Mouse (Mus musculus) adrenal gland, adult 18-20 months (tissue): ENCODE measurements around the gene Lyl1. TPM values are rescaled to one million over a fixed set of nuclear protein-coding genes. Genes with fewer than 3 reads are reported as not detected.

Source experiments
- DNase-seq, 2 experiments: peaks; one replicate each; pipeline ENCODE4 v3.0.0; 2021 to 2022; ENCODE audit warnings: low spot score in 2 of 2
- long read RNA-seq, 2 experiments: library from polyadenylated mRNA; stranded (forward); transcript quantifications; one replicate each; pipeline ENCODE4 v2.0.0; 2021
- total RNA-seq, 2 experiments: library from RNA; stranded (reverse); gene quantifications; 1 replicate in 1 of 2; 2 replicates in 1 of 2; pipeline ENCODE4 v1.2.3; 2021

Gene Lyl1
- total RNA-seq, result 1 to 10 TPM; 2.7 to 2.8 TPM
- long read RNA-seq, experiment 1, partial matches to known transcripts, result 0 of 1 reads
- long read RNA-seq, experiment 1, other reads (novel, unspliced or antisense), result 1 of 1 reads
- long read RNA-seq, experiment 2, partial matches to known transcripts, result 0 of 1 reads
- long read RNA-seq, experiment 2, other reads (novel, unspliced or antisense), result 1 of 1 reads

DNA sequence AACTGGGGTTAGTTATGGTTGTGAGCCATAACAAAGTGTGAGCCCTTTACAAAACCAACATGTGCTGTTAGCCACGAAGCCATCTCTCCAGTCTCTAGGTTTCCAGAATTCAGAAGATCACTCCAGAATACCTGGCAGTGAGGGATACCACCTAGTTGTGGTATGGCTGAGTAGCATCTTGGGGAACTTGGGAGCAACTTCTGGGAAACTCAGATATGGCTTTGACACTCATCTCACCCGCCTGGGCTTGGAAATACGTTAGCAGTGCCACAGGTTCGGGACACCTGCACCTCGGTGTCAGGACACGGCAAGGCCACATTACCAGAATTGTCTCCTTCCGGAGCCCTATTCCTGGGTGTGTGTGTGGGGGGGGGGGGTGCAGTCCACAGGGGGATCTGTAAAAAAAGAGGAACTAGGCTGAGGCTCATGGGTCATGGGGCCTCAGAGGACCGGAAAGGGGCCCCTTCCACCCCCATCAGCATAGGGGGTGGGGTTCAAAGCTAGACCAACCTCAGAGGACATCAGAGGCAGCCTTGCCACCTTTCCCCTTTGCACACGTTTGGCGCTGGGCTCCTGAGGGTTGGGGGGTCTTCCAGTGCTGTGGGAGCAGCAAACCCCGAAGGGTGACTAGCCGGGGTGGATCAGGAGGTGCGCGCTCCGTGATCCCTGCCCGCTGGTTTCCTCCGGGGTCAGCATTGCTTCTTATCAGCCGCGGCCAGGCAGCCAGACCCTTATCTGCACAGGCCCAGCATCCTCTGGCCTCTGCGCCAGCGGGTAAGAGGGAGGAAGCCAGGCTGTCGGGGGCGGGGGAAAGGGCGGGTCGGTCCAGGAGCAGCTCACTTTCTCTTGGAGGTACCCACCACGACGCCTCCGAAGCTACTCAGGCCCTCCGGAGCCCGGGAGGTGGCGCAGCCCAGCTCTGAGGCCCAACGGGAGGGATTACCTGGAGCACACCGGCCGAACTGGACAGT lies at the start of gene Lyl1:
TSS of gene Lyl1 (plus strand) at position 517 of the 971 bp plus-strand sequence.
- DNase-seq, result peak in 1 of 2 experiments; percentile 34

DNA sequence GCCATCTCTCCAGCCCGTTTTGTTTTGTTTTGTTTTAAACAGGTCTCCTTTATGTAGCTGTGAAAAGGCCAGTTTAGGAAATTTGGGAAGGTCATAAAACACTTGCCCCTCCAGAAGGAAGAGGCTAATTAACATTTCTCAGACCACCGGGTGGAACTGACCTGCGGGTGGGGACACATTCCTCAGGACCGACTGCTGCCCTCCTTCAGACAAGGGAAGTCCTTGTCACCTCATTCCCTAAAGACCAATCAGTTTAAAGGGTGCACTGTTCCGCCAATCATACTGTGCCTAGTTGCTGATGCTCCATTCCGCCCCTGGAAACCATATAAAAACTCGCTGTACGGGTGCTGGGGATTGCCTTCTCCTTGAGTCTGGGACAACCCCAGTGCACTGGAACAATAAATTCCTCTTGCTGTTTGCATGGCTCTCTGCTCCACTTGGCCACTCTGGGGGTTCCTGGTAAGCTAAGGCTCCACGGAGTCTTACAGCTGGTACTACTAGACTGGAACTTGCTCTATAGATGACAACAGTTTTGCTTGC lies 48.1 kb upstream of the Lyl1 start:
- no peak for DNase-seq

DNA sequence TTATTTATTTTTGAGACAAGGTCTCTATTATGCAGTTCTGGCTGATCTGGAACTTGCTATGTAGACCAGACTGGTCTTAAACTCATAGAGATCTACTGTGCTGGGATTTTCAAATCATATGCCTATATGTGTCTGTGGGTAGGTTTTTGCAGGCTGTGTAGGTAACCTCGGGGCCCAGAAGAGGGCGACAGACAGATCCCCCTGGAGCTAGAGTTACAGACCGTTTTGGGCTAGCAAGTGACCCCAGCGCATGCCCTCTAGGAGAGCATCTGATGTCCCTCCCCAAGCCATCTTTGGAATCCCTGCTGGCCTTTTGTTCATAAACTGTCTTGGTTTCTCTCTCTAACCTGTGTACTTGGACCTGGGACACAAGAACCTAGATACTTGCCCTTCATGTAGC lies 46.7 kb upstream of the Lyl1 start:
- DNase-seq, result no peak

DNA sequence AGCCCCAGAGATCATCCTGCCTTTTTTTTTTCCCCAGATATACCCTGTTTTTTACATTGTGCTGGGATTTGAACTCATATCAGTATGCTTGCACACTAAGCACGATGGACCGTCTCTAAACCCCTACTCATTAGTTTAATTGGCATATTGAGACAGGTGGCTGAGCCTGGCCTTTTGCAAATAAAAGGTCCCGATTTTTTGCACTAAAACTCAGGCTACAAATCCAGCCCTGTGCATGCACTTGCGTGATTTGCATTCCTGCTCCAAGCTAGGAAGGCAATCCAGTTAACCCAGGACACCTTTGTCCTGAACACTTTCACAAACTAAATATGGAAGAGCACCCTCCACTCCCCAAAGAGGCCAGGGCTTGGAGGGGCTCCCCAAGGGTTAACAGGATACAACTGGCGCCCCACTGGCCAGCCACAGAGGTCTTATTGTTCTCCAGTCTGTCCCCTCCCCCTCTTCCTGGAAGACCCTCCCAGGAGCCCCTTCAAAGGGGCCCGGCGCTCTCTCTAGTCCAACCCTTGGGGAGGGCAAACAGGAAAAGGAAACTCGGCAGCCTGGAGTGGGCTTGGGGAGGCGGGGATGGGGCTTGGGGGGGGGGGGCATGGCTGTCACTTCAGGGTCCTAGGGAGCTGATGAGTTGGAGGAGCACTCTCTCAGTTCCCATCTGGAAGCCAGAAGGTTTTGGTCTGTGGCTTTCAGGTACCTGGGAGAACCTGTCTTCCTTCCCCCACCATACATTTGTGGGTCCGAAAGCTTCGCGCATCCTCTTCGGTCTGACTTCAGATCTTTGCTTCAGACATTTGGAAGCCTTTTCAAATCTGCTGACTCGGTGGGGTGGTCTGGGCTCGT lies 45.7 kb upstream of the Lyl1 start:
- DNase-seq, result no peak

DNA sequence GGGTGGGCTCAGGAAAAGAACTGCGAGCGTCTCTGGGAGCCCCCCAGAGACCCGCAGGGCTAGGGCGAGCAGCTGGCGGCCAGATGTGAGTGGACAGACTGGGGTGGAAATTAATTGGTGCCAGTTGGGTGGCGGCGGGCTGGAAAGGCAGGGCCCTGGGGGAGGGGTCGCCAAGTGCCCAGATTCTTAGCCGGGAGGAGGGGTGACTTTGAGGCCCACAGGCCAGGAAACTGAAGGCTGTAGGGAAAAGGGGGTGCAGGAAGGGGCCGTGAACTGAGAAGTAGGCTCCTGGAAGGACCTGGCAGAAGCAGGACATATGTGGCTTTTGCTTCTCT lies 45.1 kb upstream of the Lyl1 start:
- no peak for DNase-seq

DNA sequence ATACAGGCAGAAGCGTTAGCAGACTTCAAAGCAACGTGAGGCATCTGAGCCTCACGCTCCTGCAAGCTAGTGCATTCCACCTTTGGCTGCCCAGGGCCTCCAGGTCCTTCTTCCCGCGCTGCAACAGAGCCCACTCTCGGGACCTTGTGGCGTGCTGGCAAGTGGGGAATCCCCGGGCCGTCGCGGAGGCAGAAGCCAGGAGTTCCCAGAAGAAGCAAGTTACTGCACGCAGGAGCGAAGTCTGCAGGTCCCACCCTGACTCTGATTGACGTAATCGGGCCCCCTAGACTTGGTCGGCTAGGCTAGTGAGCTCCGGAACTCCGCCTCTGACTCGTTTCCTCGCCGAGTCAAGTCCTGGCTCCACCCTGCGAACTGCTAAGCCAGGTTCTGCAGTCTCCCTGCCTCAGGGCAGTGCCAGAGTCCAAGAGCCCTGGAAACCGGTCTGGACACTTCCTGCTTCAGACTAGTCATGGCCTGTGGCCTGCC lies 44.6 kb upstream of the Lyl1 start:
- DNase-seq, result peak; percentile 43 to 48

DNA sequence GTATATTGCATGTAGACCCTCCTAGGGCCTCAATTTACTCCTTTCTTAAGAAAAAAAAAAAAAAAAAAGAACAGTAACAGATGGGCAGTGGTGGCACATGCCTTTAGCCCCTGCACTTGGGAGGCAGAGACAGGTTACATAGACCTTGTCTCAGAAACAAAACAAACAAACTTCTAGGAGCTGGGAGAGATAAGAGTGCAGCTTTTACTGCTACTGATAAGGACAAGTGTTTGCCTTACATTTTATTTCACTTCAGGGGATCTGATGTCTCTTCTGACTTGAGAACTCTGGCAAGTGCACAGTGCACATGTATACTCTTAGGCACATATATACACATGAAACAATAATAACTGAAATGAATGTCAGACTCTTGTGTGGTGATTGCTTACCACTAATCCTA lies 44.1 kb upstream of the Lyl1 start:
- no peak for DNase-seq

DNA sequence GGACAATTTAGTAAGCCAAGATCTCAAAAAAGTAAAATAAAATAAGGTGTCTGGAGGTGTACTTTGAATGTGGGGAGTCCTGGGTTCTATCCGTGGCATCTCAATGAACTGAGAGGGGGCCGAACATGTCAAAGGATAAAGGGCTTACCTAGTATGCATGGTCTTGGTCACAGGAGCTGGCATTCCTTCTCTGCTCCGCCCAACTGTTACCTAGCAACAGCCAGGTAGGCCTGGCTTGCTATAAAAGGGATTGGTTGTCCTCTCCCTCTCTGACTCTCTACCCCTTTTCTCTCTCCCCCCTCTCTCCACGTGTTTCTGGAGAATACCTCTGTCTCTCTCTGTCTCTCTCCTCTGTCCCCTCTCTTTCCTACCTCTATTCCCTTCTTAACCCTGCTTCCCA lies 43.6 kb upstream of the Lyl1 start:
- no peak for DNase-seq

DNA sequence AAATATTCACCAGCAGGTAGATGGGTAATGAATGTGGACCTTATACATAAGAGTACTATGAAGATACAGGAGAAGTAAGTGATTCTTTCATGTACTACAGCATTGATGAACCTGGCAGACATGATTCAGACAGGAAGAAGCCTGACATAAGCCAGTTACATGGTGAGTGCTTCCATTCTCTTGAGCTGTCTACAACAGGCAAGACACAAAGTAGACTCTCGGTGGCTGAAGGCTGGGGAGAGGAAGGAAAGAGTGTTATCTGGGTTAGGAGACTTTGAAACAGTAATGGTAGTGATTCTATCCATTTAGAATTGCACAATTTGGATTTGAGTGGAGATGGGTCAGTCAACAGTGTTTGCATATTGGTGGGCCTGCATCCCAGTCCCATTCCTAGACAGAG lies 42.3 kb upstream of the Lyl1 start:
- no peak for DNase-seq

DNA sequence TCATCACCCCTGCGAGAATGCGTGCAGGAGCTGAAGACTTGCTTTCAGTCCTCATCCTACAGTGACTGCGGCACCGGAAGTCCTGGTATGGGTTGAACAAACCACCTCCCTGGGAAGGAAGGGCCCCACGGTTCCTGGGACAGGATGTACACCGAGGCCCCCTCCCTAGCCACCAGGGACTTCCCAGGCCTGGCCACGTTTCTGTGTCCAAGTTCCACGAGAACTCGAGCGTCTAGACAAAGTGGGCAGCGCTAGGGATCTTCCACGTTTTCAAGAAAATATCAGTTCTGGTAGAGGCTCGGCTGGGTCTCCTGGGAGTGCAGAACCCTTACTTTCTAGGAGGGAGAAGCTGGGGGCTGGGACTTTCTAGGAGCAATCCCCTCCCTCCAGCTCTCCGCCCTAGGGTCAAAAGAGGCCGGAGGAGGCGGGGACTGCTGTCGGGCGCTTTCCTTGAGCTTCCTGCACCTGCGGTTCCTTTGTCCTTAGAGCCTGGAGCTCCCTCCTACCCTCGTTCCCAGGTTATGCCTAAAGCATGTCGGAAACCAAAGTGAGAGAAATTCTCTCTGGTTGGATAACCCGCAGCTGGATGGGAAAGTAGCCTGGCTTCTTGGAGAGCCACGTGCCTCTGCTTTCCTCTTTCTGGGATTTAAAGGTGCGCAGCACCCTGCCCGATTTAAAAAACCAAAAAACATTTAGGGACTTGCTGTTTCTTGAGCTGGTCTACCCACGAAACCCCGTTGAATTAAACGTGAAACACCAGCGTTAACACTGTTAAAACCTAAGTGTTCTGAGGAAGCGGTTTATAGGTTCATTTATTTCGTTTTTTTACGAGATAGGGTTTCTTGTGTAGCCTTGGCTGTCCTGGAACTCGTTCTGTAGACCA lies 41.1 kb upstream of the Lyl1 start:
- DNase-seq, result peak; percentile 32 to 52

DNA sequence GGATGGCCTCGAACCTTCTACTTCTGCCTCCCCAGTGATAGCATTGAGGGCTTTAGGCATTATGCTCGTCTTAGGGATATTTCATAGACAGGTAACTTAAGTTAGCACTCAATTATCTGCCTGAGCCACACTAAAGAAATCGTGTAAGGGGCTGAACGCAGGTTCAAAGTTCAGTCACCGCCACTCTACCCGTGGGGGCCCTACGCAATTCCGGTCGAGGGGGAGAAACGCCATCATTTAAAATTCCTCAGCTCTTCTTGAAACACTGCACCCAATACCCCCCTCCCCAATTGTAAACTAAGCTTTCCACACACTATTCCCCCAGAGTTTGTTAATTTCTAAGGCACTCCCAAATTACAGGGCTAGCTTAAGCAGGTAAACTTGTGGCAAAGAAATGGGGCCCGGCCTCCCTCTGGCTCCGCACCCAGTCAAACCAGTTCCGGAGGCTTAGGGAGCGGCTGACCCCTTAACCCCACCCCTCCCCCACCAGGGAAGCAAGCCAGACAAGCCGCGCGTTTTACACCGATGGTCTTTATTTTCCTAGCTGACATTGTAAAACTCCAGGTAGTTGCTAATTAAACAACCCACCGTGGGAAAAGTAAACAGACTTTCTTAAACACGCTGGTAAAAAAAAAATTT lies 40.3 kb upstream of the Lyl1 start:
- peak in 1 of 2 experiments; percentile 55 for DNase-seq

DNA sequence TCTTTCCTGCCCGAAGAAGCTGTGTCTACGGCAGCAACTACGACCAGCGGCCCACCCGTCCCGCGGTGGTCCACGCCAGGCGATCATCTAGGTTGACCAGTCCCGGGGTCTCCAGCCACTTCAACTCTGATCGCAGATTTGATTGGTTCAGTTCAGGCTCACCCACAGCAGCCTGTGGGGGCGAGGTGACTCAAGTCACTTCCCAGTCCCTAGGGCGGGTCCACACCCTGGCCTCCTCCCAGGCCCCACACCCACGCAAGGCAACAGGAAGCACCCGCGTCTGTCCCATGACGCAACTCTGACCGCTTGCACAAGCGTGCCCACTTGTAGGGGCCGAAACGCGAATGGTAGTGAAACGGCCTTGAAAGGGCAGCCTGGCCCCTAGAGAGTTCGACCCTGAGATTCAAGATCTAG lies 39.8 kb upstream of the Lyl1 start:
- peak; percentile 89 for DNase-seq

DNA sequence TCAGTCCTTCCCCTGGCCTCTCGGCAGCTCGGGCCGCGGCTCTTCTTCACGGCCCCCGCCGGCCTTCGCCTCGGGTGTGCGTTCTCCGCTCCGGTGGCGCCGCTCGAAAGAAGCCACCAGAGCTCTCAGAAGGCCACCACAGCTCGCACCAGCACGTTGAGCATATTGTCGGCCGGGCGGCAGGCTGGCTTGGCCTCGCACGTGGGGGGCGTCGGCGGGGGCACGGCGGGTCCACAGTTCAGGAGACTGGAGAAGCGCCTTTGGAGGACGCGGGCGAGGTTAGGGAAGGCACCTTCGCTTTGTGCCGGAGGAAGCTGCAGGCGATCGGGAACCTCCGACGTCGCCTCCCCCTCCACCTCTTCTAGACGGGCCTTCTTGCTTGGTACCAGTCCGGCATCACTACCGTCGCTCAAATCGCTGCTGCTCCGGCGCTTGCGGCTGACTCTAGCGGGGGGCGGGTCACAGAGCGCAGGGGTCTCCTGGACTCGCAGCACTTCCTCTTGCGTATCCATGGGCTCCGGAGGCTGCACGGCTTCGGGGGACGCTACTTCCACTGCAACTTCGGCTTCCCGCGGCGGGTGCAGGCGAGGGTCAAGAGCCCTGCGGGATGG lies 39.2 kb upstream of the Lyl1 start:
- DNase-seq, result peak; percentile 58

DNA sequence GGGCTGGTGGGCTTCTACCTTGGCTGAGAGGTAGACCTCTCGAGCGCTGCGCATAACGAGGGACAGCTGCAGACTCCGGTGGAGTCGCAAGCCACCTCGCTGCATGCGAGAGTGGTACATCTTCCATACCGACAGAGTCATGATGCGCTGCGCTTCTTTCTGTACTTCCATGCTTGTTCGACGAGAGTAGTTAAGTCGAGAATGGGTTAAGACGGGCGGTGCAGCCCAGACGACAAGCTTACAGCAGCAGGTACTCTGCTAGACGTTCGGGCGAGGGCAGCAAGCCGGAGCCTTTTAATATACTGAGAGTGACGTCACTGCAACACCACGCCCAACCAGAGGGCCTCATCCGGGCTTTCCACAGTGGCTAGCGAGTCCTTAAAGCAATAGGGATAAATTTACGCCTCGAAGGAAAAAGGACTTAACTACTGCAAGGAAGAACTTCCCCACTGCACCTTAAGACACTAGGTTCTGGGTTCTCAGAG lies 38.6 kb upstream of the Lyl1 start, which contains the start of gene Ier2:
TSS of gene Ier2 (minus strand) at position 272 of the 485 bp plus-strand sequence.
- peak; percentile 94 to 98 for DNase-seq

DNA sequence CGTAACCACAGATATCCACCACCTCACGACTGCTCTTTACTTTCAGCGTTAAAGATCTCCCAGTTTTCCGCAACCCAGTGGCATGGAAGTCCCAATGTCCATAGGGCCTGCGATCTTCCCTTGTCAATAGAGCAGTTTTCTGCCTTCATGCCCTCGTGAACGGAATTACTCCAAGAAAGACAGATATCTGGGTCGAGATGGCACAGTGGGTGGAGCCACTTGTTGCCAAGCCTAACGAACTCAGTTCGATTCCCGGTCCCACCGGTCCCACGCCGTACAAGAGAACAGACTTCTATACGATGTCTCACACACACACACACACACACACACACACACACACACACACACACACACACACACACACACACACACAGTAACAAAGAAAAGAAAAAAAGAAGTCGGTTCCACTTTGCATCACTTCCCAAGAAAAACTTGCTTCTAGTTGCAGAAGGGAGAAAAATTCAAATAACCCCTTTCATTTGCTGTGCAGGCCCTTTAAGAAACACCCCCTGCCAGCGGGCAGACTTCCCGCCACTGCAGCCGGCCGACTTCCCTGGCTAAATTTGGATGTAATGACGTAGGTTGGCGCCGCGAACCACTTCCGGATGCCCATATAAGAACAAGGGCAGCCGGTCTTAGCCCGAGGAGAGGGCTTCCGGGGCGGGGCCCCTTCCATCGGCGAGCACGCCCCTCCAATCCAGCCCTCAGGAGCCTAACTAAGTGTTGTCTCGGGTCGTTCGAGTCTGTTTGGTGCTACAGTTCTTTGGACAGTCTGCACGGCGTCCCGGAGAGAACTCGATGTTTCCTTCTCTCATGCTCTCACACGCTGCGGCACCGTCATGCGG lies 37.6 kb upstream of the Lyl1 start:
- DNase-seq, result peak; percentile 93 to 94

DNA sequence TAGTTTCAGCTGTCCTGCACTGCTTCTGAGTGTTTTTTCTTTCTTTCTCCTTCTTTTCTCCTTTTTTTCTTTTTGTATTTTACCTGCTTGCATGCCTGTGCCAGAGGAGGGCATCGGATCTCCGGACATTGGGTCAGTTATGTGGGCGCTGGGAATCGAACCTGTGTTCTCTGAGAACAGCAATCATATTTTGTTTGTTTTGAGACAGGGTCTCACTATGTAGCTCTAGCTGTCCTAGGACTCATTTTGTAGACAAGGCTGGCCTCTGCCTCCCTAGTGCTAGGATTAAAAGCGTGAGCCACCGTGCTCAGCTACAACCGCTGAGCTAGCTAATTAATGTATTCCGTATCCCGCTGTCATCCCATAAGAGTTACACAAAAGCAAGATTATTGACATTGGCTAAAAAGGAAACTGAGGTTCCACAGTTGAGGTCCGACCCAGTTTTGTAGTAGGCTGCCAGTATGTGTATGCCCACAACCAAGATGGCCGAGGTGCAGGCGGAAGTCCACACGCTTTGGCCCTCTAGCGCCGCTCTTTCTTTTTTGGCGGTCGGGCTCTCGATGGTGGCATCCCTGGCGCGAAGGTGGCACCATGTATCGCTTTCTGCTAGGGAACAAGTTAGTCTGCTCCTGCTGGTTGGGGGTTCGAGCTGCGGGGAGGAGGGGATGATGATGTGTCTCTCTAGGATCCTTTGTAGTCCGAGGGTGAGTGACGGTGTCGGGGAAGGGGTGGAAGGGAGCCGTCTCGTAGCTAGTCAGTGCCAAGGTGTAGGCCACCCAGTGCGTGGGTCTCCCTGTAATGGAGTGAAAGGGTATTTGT lies 36.5 kb upstream of the Lyl1 start:
- peak; percentile 62 to 67 for DNase-seq

DNA sequence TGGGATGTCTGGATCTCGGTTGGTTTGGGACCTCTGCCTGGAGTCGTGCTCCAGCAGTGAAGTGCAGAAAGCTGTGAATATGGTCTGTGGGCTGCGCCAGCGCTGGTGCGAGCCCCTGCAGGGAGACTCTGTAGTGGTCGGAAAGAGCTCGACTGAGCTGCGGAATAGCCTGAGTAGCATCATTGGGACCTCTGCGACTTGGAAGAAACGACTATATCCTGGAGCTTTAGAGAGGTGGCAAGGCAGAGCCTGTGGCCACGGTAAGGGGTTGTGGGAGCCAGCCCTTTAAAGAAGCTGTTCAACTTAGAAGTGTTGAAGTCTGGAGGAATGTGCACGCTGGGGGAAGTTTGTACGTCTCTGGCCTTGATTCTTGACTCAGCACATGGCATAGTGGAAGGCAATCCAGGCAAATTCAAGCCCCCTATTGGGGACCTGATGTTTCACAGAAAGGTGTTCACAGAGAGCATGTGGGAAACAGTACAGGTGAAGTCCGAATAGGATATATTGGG lies 35.8 kb upstream of the Lyl1 start:
- no peak for DNase-seq
